Mouse (Mus musculus): ENCODE data around the gene Olfr104-ps. TPM values are rescaled to one million over a fixed set of nuclear protein-coding genes. Genes with fewer than 3 reads are reported as not detected.

The Olfr104-ps gene
- not detected for total RNA-seq (2021)

DNA sequence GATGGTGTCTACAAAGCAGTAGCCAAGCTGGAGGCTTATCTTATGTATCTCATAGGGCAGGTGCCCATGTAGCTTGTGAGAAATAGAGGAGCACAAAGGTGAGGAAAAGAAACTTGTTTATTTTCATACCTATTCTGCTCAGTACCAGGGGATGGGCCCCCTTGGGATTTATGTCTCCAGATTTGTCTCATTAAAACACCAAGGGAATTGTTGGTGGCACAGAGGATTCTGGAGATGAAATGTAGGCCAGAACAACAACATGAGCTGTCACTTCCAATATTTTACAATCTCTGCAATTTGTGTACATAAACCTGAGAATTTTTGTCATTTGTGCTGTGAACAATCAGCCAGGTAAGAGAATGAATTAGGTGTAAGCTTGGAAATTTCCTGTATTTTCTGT, at the start of gene Olfr104-ps:
Olfr104-ps (plus strand) TSS at position 301 of the 400 bp plus-strand sequence.
- no peak for DNase-seq
- intact Hi-C loops (cut with DNase I) = no loop called here

- no peak for DNase-seq
- intact Hi-C loops (cut with DNase I) = no loop called here
Measured at GRCm38 (mm10) chr17:37310146-37310699, 49.2 kb upstream of the Olfr104-ps start.

DNA sequence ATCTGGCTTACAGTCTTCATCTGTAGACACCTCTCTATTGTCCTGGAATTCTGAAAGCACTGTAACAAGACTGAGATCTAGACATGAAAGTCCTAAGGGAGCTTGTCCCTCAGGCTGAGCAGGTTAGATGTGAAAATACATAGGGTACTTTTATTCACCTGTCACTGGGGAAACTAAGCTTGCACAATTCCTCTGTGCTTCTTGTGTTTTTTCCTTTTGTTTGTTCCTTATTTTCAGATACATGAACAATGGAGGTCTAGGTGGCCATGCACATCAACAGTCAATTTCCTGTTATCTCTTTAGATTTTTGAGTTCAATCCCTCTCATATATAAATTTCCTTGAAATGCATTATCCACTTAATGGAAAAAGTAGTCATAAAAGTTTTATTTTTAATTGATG, 42.4 kb upstream of the Olfr104-ps start, which contains the start of gene Olfr102:
Olfr102 (minus strand) TSS at position 101 of the 400 bp plus-strand sequence.
- intact Hi-C loops (cut with DNase I) = no loop called here
- no peak for DNase-seq

DNA sequence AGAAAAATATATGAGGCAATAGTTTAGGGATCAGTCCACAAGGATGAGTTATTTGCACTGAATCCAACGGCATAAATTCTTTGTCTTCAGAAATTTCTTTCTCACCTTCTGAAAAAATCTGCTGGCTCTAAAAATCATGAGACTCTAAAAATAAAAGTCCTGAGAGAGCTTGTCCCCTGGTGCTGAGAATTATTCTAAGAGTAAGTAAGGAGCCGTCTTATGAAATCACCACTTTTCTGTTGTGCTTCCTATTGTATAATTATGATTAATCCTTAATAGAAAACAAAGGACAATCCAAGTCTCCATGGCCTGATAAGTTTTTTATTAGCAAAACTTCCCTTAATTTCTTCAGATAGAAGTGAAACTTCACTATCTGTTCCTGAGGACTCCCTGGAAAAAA, 19.8 kb upstream of the Olfr104-ps start, which contains the start of gene Olfr103:
Olfr103 (minus strand) TSS at position 101 of the 400 bp plus-strand sequence.
- intact Hi-C loops (cut with DNase I) = no loop called here
- DNase-seq = no peak

- intact Hi-C loops (cut with DNase I) = no loop called here
- no peak for DNase-seq
Measured at GRCm38 (mm10) chr17:37378733-37379132, 19.4 kb downstream of the Olfr104-ps start, which contains the start of gene Olfr105-ps. TSS of gene Olfr105-ps (plus strand) at chr17:37379033.

DNA sequence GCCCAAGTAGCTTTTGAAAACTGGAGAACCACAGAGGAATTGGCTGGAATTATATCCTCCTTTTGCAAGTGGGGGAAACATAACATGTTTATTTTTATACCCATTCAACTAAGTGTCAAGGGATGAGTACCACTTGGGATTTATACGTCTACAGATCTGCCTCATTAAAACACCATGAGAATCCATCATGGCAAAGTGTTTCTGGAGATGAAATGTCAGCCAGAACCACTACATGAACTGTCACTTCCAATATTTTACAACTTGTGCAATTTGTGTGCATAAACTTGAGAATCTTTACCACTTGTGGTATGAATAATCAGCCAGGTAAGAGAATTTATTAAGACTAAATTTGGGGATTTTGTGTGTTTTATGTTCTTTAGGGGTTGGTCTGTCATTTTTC, 30.7 kb downstream of the Olfr104-ps start, which contains the start of gene Olfr106-ps:
Olfr106-ps (plus strand) TSS at position 301 of the 400 bp plus-strand sequence.
- intact Hi-C loops (cut with DNase I) = no loop called here
- no peak for DNase-seq

GRCm38 (mm10) chr17:37398926-37399325, 39.5 kb downstream of the Olfr104-ps start, which contains the start of gene Olfr107:
TSS of gene Olfr107 (plus strand) at chr17:37399226.
- intact Hi-C loops (cut with DNase I) = no loop called here
- DNase-seq = no peak

DNA sequence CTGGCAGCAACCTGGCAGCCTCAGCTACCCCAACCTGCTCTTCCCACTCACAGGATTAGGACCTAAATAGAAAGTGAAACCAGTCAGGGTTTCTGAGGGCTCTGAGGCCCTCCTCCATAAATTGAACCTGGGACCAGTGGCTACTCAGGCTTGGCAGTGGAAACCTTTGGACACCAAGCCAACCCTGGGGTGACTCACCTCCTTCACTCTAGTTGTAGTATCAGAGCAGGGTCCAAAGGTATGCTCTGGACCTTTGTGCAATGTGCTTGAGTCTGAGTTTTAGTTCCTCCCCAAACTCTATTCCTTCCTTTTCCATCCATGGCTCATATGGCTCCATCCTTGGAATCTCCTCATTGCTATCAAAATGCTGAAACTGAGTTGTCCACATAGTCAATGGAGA, 54.0 kb downstream of the Olfr104-ps start:
- DNase-seq = no peak
- intact Hi-C loops (cut with DNase I) = no loop called here

Other genes starting within 250 kb of the Olfr104-ps start
- not detected for gene Olfr92, start 239.5 kb upstream of the Olfr104-ps start, total RNA-seq (2021)
- not detected for gene Olfr93, start 198.1 kb upstream of the Olfr104-ps start, total RNA-seq (2021)
- gene Ubd, start 165.7 kb upstream of the Olfr104-ps start, total RNA-seq (2021) = not detected
- gene Olfr94, start 158.6 kb upstream of the Olfr104-ps start, total RNA-seq (2021) = not detected
- gene Olfr95, start 146.5 kb upstream of the Olfr104-ps start, total RNA-seq (2021) = not detected
- gene Olfr96, start 139.4 kb upstream of the Olfr104-ps start, total RNA-seq (2021) = not detected
- gene Olfr97, start 122.3 kb upstream of the Olfr104-ps start, total RNA-seq (2021) = not detected
- not detected for gene Olfr98, start 95.8 kb upstream of the Olfr104-ps start, total RNA-seq (2021)
- gene H2-M3, start 89.4 kb upstream of the Olfr104-ps start, total RNA-seq (2021) = 1 to 10 TPM; 1.6 to 1.7 TPM
- not detected for gene Olfr99, start 76.1 kb upstream of the Olfr104-ps start, total RNA-seq (2021)
- gene Olfr101, start 55.3 kb upstream of the Olfr104-ps start, total RNA-seq (2021) = not detected
- gene Olfr102, start 42.5 kb upstream of the Olfr104-ps start, total RNA-seq (2021) = not detected
- not detected for gene Olfr103, start 19.9 kb upstream of the Olfr104-ps start, total RNA-seq (2021)
- gene Olfr105-ps, start 19.5 kb downstream of the Olfr104-ps start, total RNA-seq (2021) = not detected
- gene Olfr106-ps, start 30.8 kb downstream of the Olfr104-ps start, total RNA-seq (2021) = not detected
- not detected for gene Olfr107, start 39.6 kb downstream of the Olfr104-ps start, total RNA-seq (2021)
- not detected for gene Olfr108, start 85.9 kb downstream of the Olfr104-ps start, total RNA-seq (2021)
- gene Olfr109, start 99.3 kb downstream of the Olfr104-ps start, total RNA-seq (2021) = not detected
- gene H2-M2, start 124.0 kb downstream of the Olfr104-ps start, total RNA-seq (2021) = not detected
- gene Olfr110, start 132.9 kb downstream of the Olfr104-ps start, total RNA-seq (2021) = not detected
- under 1 TPM in 1 of 2 experiments, not detected in 1; 0.18 TPM for gene Olfr111, start 148.4 kb downstream of the Olfr104-ps start, total RNA-seq (2021)
- not detected for gene Olfr112, start 209.9 kb downstream of the Olfr104-ps start, total RNA-seq (2021)
- gene Olfr113, start 218.1 kb downstream of the Olfr104-ps start, total RNA-seq (2021) = not detected
- not detected for gene Olfr114, start 233.2 kb downstream of the Olfr104-ps start, total RNA-seq (2021)

All from left cerebral cortex, postnatal 4 days (tissue).